Mouse (Mus musculus) neural tube, embryonic 10.5 days (tissue): Measurements from ENCODE around the gene Rae1.

ENCODE experiments used
- DNase-seq: peaks from one replicate; pipeline ENCODE4 v3.0.0-alpha.2; 2017; ENCODE audit warnings: low spot score; ENCODE audit errors: extremely low spot score

Gene Rae1

DNA sequence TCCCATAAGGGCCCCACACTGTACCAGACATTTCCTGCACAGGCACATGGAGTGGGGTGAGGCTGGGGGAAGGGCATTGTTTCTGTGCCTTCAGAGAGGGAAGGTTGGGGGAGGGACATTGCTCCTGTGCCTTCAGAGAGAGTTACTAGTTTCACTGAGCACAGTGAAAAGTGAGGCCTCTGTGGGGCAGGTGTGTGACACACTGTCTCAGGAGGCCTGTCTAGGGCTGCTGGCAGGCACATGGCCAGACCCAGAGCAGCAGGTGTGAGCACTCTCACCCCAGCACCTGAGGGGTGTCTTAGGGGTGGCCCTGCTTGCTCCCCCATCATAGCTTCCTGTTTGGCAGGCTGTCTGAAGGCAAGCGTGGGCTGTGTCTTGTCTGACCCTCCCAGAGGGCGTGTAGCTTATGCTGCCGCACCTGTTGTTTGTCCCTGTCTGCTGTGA is 26.8 kb downstream of the Rae1 start:
- no peak for DNase-seq

DNA sequence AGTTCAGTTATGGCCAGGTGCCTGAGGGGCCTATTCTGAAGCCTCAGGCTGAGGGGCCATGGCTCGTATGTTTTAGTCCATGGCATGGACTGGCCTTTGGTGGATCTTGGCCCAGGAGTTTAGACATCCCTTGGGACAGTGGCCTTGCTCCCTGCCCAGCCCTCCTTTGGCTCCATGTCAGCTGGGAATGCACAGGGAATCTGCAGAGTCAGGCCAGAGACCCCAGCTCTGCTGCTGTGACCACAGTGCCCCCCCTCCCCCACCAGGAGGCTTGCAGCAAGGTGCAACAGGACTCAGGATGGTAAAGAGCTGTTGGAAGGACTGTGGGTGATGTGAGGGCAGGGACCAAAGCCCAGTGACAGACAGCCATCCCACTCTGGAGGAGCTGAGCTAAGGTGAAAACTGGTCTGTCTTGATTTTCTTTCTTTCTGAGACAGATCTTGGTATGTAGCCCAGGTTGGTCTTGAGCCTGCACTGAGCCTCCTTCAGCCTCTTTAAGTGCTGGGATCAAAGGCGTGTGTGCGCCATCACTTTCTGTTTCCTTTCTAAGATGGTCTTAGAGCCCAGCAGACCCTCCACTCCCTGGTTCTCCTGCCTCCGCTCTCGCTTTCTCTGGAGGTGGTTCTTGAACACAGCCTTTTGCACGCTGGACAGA is 27.4 kb downstream of the Rae1 start:
- no peak for DNase-seq

GRCm38 (mm10) chr2:173027824-173028495 is 28.0 kb downstream of the Rae1 start:
- DNase-seq: no peak

DNA sequence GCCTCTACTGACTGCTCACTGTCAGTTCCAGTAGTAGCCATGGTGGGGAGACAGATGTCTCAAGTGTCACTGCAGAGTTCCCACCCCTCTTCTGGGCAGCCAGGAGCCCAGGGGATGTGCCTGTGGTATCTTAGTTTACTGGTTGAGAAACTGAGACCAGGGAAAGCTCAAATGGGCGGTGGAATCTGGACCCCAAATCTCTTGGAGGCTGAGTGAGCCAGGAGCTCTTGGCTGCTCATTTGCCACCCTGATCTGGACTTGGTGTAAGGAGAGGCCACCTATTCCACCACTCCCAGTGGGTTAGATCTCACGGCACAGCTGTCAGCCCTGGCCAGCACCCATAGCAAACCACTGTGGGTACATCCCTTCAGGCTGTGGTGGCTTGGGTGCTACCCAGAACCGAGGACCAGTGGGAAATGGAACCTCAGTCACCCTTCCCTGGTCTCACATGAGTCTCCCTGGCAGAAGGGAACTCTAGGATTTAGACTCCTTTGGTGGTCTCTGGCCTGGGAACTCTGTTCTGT is 28.7 kb downstream of the Rae1 start:
- DNase-seq: no peak

DNA sequence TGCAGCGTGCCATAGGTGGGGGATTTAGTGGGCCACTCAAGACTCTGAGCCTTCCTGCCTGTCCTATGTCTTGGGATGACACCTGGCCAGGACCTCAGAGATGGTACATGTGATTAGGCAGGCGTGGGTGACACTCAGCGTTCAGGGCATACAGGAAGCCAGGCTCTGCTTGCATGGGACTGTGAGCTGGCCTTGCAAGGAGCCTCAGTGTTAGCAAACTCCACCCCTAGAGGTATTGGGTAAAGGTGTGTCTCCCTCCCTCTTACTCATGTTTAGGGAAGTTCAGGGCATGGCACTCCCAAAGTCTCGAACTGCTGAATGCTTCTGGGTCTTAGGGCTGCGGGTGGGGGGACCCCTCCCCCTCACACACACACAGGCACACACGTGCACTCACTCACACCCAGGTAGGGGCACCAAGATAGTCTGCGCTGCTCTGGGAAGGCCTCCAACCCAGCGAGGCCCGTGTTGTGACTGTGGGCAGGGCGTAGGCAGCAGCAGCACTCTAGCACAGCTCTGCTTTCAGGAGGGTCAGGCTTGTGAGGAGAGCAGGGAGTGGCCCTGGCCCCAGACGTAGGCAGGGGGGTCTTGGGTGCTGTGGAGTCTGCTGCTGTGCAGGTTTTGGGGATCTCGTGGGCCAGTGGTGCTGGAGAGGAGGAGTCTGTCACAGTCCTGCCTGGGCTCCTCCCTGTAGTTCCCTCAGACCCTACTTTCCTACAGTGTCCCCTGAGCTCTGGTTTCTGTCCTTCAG is 30.8 kb downstream of the Rae1 start:
- no peak for DNase-seq

DNA sequence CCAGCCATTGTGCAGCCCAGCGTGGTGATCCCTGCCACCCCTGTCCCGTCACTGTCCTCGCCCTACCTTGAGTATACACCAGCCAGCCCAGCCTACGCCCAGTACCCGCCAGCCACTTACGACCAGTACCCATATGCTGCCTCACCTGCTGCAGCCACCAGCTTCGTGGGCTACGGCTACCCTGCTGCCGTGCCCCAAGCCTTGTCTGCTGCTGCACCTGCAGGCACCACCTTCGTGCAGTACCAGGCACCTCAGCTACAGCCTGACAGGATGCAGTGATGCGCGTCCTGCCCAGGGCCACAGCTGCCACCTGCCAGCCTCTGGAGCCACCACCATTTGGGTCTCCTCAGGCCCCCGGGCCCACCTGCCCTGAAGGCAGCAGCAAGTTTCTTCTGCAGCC is 33.6 kb downstream of the Rae1 start:
- no peak for DNase-seq

DNA sequence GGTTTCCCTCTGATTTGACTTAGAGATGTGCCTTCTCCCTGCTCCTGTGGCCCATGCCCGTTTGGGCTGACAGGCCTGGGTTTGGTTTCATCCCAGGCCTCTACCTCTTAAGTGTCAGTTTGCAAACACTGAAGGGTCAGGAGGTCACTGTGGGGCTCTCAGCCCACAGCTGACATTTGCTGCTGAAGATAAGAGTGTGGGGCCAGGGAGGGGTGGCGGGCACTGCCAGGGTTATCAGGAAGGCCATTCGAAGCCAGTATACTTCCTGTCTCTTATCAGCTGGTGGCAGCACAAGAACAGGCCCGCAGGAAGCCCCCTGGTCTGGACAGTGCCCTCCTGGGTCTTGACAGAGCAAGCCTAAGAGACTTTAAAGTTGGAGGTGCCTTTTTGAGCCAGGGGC is 35.1 kb downstream of the Rae1 start:
- DNase-seq: no peak

- DNase-seq: no peak
Measured at GRCm38 (mm10) chr2:173035653-173036052, 35.7 kb downstream of the Rae1 start.

DNA sequence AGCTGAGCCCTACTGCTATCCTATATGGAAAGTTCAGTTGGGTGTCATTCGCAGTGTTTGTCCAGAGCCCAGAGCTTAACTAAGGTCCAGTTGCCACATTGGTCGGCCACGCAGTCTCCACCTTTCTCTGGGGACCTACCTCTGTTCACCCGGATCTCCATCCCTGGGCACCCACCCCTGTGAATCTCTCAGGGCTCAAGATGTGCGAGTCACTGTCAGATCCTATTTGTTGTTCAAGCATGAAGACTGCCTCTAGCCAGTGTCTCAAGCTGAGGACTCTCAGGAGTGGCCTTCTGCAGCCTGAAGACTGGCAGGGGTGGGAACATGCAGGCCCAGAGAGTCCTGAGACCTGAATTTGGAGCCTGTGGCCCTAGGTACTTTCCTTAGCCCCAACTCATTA is 36.1 kb downstream of the Rae1 start:
- DNase-seq: no peak

DNA sequence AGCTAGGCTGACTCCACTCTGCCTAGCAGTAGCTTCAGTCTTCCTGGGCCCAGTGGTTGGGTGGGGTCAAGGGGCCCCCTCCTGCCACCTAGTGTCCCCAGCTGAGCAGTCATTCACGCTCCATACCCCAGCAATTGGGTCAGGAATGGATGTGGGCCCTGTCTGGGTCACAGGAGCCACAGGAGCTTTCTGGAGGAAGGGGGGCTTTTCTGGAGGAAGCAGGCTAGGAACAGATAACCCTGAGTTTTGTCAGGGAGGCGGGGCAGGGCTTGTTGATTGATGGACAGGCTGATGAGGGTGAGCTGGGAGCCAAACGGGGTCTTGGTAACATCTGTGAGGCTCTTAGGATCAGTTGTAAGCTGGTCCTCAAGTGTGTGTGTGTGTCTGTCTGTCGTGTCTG is 36.7 kb downstream of the Rae1 start:
- DNase-seq: no peak

DNA sequence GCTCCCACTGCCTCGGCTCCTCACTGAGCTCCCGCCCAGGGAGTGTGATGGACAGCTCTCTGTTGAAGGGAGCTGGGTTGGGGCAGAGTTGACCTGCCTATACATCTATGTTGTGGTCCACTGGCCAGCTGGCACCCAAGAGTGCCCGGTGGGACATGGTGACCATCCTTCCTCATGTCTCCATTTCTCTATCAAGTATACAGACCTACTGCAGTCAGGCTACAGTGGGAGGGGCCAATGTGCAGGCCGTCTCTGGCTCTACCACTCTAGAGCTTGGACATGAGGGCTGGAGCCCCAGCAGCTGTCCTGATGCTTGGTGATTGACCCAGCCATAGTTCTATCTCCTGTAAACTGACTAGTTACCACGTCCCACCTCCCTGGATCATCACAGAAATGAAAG is 37.4 kb downstream of the Rae1 start:
- DNase-seq: no peak

DNA sequence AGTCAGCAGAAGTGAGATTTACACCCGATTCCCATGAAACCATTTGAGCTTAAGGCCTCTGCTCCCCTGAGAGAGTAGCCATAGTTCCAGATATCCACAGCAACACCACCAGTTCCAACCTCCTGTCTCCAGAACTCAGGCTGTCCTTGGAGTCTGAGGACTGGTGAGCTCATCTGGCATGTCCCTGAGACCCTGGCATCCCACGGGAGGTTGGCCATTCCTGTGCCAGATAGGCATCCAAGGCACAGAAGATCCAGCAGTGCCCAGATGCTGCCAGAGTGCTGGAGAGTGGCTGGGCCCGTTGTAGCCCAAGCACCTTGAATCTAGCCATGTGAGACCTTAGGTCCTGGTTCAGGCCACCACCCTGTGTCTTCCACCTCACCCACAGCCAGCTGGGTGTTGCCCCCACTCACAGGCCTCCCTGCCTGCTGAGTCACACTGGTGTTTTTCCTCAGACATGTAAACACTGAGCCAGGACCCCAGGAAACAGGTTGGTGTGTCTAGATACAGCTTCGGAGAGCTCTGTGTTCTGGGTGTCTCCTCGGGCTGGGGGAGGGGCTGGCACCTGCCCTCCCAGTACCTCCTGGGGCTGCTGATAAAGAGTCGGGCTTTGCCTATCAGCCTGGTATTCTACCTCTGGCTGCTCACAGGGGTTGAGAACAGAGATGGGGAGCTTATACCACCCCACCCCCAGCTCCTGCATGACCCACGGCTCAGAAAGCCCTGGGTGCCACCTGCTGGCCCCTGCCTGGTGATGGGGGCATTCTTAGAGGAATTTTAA is 38.1 kb downstream of the Rae1 start:
- DNase-seq: no peak

- no peak for DNase-seq
Measured at GRCm38 (mm10) chr2:173039041-173039440, 39.1 kb downstream of the Rae1 start.

DNA sequence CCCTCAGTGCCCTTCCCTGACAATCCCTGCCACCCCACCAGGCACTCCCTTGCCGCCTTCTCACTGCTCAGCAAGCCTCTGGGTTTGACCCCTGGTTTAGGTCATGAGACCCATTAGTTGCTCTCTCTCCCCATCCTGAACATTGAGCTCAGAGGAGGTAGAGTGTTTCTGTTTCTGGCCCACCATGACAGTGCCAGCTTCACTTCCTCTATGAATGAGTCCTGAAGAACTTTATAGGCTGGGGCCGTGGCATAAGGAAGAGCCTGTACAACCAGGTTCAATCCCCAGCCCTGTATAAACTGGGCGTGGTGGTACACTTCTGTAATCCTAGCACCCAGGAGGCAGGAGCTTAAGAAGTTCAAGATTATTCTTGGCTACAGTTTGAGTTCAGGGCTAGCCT is 40.9 kb downstream of the Rae1 start:
- no peak for DNase-seq

DNA sequence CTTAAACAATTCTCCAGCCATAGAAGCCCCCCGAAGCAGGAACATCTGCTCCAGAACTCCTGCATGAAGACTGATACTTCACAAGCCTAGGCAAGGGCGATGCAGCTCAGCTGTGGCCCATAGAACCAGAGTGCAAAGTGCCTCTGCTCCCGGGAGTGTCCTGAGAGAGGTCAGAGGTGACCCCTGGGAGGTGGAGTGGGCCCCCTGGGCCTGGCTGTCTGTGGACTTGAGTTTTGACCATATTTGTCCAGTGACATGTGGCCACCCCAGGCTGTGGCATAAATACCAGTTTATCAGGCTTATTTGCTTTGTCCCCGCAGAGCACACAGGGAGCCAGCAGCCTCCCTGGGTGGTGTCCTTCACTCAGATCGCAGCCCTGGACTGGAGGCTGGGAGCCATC is 41.3 kb downstream of the Rae1 start:
- no peak for DNase-seq

- DNase-seq: no peak
Measured at GRCm38 (mm10) chr2:173041893-173042292, 42.0 kb downstream of the Rae1 start.

- DNase-seq: no peak
Measured at GRCm38 (mm10) chr2:173042504-173043162, 42.7 kb downstream of the Rae1 start.

DNA sequence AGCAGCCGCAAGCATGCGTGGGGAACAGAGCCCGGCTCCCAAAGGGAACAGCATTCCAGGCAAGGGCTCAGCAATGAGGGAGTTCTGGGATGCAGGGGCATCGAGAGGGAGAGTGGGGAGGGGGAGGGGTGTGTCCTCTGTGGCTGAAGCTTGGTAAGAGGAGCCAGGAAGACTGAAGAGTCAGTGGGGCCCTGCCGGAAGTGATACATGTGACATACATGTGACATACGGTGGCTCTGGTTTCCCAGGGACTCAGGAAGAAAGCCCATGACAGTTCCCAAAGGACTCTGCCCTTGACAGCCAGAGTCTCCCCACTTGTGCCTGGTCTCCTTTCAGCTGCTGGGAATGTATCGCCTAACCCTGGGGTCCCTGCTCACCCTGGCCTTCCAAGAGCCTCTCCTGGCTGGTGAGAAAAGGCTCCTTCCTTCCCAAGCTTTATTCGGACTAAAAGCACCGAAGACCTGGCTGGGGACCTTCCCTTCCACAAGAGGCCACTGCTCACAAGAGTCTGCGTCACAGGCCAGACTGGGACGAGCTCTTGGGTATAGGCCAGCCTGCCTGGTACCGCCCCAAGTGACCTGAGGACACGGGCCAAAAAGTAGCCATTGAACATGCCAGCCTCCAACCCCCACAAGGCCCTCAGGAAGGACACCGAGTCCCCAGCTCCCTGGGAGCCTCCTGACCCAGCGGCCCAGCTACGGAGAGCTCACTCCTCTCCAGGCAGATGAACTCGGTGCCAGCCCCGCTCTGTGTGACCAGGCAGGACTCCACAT is 44.5 kb downstream of the Rae1 start:
- no peak for DNase-seq

DNA sequence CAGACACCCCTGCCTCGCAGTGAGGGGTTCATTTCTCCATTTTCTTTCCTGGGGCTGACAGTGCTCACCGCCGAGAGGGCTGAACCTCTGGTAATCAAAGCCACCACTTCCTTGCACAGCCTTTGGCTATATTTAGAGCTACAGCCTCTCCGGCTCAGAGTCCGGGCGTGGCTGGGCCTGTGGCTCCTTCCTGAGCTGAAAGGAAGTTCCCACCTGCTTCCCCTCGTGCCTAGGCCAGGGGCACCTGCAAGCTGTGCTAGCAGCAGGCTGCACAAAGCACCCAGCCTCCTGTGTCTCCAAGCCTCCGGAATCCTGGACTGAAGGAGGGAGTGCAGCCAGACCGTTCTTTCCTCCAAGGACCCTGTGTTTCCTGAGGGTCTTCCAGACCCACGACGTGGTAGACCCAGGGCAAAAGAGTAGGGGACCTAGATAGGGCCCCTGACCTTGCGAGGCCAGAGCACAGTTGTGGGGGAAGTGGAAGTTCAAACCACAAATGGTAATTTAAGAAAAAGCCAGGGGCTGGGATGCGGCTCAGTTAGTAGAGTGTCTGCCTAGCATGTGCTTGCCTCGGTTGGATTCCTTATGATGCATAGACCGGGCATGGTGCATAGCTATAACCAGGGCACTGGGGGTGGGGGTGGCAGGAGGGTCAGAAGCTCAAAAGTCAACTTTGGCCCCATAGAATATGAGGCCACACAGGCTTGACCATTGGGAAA is 46.8 kb downstream of the Rae1 start:
- DNase-seq: no peak

DNA sequence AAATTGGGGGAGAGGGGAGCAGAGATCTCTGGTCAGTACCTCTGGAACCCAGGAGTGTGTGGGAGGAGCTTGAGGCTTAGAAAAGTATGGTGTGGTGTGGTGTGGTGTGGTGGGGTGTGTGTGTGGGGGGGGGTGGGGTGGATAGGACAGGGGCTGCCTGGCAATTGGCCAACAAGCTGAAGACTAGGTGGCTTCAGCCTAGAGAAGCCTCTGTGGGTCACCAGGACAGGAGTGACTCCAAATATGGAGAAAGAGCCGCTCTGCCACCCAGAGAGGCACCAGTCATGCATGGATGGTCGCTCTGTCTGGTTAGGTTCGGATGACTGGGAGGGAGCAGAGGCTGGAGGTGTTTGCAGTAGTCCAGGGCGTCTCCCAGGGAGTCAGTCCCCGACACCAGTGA is 47.6 kb downstream of the Rae1 start:
- no peak for DNase-seq
